Mouse (Mus musculus): ENCODE results near the gene Cntn6. TPM values are rescaled to one million over a fixed set of nuclear protein-coding genes. Genes with fewer than 3 reads are reported as not detected.

The Cntn6 gene
- 1 to 10 TPM; 5.0 to 5.7 TPM for total RNA-seq (2021)
- long read RNA-seq, partial matches to known transcripts, result 0 of 3 reads
- long read RNA-seq, other reads (novel, unspliced or antisense), result 1 of 3 reads

- DNase-seq (ENCODE audit: low spot score in 2 of 2), result peak in 1 of 2 experiments; percentile 16
These were observed at the start of gene Cntn6 for GRCm38 (mm10) chr6:104492490-104493431. TSS of gene Cntn6 (plus strand) at chr6:104492790.

GRCm38 (mm10) chr6:104443731-104444130, 48.9 kb upstream of the Cntn6 start:
- no peak for DNase-seq (ENCODE audit: low spot score in 2 of 2)

GRCm38 (mm10) chr6:104470706-104471105, 21.9 kb upstream of the Cntn6 start:
- no peak for DNase-seq (ENCODE audit: low spot score in 2 of 2)

- DNase-seq (ENCODE audit: low spot score in 2 of 2), result peak in 1 of 2 experiments; percentile 34
These were observed 13.3 kb upstream of the Cntn6 start for GRCm38 (mm10) chr6:104479242-104479641.

GRCm38 (mm10) chr6:104493459-104493858, 869 bp downstream of the Cntn6 start:
- no peak for DNase-seq (ENCODE audit: low spot score in 2 of 2)

GRCm38 (mm10) chr6:104495801-104496200, 3.2 kb downstream of the Cntn6 start:
- DNase-seq (ENCODE audit: low spot score in 2 of 2), result no peak

- no peak for DNase-seq (ENCODE audit: low spot score in 2 of 2)
These were observed 71.4 kb downstream of the Cntn6 start for GRCm38 (mm10) chr6:104563993-104564392.

GRCm38 (mm10) chr6:104569564-104569963, 77.0 kb downstream of the Cntn6 start:
- peak in 1 of 2 experiments; percentile 7 for DNase-seq (ENCODE audit: low spot score in 2 of 2)

GRCm38 (mm10) chr6:104588028-104588427, 95.4 kb downstream of the Cntn6 start:
- no peak for DNase-seq (ENCODE audit: low spot score in 2 of 2)

GRCm38 (mm10) chr6:104600838-104601397, 108.3 kb downstream of the Cntn6 start:
- no peak for DNase-seq (ENCODE audit: low spot score in 2 of 2)

- DNase-seq (ENCODE audit: low spot score in 2 of 2), result no peak
These were observed 110.3 kb downstream of the Cntn6 start for GRCm38 (mm10) chr6:104602894-104603293.

- DNase-seq (ENCODE audit: low spot score in 2 of 2), result no peak
These were observed 110.8 kb downstream of the Cntn6 start for GRCm38 (mm10) chr6:104603371-104603770.

- no peak for DNase-seq (ENCODE audit: low spot score in 2 of 2)
These were observed 112.6 kb downstream of the Cntn6 start for GRCm38 (mm10) chr6:104605214-104605613.

GRCm38 (mm10) chr6:104653518-104653917, 160.9 kb downstream of the Cntn6 start:
- no peak for DNase-seq (ENCODE audit: low spot score in 2 of 2)

GRCm38 (mm10) chr6:104668701-104669100, 176.1 kb downstream of the Cntn6 start:
- no peak for DNase-seq (ENCODE audit: low spot score in 2 of 2)

GRCm38 (mm10) chr6:104674249-104674648, 181.7 kb downstream of the Cntn6 start:
- no peak for DNase-seq (ENCODE audit: low spot score in 2 of 2)

GRCm38 (mm10) chr6:104679809-104680495, 187.4 kb downstream of the Cntn6 start:
- DNase-seq (ENCODE audit: low spot score in 2 of 2), result no peak

- DNase-seq (ENCODE audit: low spot score in 2 of 2), result no peak
These were observed 195.4 kb downstream of the Cntn6 start for GRCm38 (mm10) chr6:104687980-104688379.

- DNase-seq (ENCODE audit: low spot score in 2 of 2), result no peak
These were observed 196.0 kb downstream of the Cntn6 start for GRCm38 (mm10) chr6:104688439-104689125.

GRCm38 (mm10) chr6:104728571-104728970, 236.0 kb downstream of the Cntn6 start:
- no peak for DNase-seq (ENCODE audit: low spot score in 2 of 2)

GRCm38 (mm10) chr6:104734256-104734655, 241.7 kb downstream of the Cntn6 start:
- DNase-seq (ENCODE audit: low spot score in 2 of 2), result no peak

Data from layer of hippocampus, adult 18-20 months (tissue).